Mouse (Mus musculus): ENCODE measurements around the gene Lyl1.
A peak's percentile ranks its signal among the peaks of the same experiment; 100 is the strongest.

The Lyl1 gene

DNA sequence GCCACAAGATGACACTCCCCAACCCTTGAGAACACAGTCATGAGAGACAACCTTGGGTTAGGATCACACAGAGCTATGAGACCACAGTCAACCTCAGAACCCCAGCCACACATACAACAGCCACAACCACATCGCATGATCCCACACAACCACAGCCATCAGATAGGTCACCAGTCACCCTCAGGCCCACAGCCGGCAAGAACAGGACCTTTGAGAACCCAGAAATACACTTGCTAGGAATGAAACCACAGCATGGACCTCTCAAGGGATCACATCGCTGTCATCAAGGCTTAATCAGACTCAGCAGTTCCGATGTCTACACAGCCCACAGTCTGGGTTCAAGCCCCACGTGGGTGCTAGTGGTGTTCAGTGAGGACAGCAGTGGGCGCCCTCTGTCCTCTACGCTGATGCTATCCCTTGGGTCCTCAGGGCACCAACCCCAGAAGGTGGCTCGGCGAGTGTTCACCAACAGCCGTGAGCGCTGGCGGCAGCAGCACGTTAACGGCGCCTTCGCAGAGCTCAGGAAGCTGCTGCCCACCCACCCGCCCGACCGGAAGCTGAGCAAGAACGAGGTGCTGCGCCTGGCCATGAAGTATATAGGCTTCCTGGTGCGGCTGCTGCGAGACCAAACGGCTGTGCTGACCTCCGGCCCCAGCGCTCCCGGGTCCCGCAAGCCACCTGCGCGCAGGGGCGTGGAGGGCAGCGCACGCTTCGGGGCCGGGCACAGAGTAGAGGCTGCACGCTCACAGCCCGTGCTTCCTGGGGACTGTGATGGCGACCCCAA, 2.4 kb downstream of the Lyl1 start:
- DNase-seq (ENCODE audit: low spot score): no peak

DNA sequence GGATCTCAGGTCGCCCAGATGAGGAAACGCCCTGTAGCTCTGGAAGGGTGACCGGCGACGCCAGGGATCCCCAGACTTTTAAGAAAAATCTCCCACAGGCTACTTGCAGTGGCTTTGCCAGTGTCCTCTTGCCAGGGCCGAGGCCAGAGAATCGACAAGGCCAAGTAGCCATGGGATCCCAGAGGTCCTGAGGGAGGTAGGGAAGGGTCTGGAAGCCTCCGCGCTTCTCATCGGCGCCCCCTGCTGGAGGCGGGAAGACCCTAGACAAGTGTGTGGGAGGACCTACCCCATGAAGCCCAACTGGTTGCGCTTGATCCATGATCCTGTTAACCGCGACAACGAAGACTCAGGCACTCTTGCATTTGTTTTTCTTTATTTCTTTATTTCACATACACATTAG, 3.1 kb downstream of the Lyl1 start:
- peak; percentile 83 for DNase-seq (ENCODE audit: low spot score)

GRCm38 (mm10) chr8:84704867-84705831, 3.9 kb downstream of the Lyl1 start:
- peak; percentile 43 for DNase-seq (ENCODE audit: low spot score)

- no peak for DNase-seq (ENCODE audit: low spot score)
Measured at GRCm38 (mm10) chr8:84705960-84706359, 4.7 kb downstream of the Lyl1 start.

DNA sequence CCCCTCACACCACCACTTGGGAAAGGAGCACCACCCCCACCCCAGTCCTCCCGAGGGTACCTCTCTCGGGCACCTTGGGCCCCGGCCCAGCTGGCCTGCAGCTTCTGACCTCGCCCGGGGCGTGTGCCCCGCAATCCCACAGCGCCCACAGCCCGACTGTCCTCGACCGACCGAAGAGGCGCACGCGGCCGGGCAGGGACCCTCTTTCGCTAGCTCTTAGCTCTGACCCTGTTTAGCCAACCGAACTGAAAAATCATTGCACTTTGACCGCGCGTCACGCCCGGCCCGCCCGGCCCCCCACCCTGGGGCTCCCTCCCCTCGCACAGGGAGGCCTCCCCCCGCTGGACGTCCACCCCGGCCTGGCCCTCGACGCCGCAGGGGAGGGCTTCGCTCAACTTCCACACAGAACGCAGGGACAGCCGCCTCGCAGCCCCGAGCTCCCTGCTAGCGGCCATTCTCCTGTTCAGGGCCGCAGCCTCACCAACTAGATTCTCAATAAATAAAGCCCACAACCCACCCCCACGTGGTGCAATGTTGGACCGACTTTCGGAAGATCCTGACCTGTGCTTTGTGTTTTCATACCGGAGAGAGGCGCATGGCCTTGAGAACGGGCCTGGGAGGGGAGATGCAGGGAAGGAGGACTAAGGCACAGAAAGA, 5.5 kb downstream of the Lyl1 start:
- peak; percentile 62 for DNase-seq (ENCODE audit: low spot score)

- peak; percentile 56 for DNase-seq (ENCODE audit: low spot score)
Measured at GRCm38 (mm10) chr8:84707267-84707883, 6.1 kb downstream of the Lyl1 start.

GRCm38 (mm10) chr8:84708071-84708541, 6.8 kb downstream of the Lyl1 start:
- no peak for DNase-seq (ENCODE audit: low spot score)

- peak; percentile 84 for DNase-seq (ENCODE audit: low spot score)
Measured at GRCm38 (mm10) chr8:84708774-84709475, 7.7 kb downstream of the Lyl1 start.

GRCm38 (mm10) chr8:84709931-84710330, 8.7 kb downstream of the Lyl1 start:
- no peak for DNase-seq (ENCODE audit: low spot score)

- DNase-seq (ENCODE audit: low spot score): no peak
Measured at GRCm38 (mm10) chr8:84711312-84711711, 10.1 kb downstream of the Lyl1 start.

DNA sequence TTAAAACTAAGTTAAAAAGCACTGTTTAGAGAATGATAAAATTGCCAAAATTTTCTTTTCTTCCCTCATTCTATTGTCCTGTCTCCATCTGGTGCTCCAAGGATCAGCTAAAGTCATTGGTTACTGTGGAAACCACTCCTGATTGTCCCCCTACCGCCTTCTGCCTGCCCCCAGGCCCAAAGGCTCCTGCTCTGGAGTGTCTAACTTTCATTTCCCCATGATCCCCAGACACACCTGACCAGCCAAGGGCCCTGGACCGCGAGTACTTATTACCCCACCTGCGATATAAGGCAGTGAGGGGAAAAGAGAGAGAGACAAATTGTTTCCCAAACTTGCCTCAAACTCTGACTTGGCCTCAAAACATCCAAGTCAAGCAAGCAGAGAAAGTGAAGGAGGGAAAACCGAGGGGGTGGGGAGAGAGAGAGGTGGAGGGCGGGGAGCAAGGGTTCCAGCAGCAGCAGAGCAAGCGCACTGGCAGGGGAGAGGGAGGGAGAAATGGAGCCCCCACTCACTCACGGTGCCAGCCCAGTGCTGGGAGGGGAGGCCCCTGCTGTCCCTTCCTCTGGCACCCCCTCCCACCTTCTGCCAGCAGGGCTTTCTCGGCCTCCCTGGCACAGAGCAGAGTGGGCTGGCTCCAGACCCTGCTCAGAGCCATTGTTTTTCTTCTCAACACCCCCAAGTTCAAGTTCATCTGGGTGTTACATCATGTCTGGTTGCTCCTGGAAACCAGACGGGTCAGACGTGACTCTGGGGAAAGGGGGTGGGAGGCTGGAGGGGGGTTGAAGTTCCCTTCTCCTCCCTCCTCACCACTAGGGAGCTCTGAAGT, 10.9 kb downstream of the Lyl1 start:
- peak; percentile 70 for DNase-seq (ENCODE audit: low spot score)

DNA sequence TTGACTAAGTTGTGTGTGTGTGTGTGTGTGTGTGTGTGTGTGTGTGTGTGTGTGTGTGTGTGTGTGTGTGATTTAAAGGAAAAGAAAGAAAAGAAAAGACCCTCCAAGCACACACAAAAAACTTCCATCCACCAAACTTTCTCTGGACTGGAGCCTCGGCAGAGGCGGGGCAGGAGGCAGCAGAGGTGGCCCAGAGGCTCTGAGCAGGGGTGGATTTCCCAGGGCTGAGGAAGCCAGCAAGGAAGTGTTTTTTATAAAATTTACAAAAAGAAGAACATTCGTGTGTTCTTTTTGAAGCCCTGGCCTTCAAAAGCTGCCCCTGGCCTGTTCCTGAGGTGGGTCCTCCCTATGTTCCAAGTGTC, 11.5 kb downstream of the Lyl1 start:
- no peak for DNase-seq (ENCODE audit: low spot score)

- no peak for DNase-seq (ENCODE audit: low spot score)
Measured at GRCm38 (mm10) chr8:84713381-84713780, 12.1 kb downstream of the Lyl1 start.

DNA sequence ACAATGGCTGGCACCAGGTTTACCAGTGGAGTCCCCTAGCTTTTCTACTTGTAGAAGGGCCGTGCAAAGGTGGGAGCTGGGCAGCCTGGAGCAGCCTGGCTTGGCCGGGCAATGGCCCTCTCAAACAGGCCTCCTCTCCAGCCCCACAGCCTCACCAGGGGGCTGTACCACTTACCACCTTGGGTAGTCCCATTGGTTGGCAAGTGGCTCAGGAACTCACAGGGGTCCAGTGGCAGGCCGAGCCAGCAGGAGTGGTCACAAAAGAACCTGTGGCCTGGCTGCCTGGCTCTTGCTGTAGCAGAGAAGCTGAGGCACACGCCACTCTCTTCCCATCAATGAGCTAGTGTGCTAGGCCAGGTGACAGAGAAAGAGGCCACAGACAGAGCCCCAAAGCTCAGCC, 12.9 kb downstream of the Lyl1 start:
- no peak for DNase-seq (ENCODE audit: low spot score)

DNA sequence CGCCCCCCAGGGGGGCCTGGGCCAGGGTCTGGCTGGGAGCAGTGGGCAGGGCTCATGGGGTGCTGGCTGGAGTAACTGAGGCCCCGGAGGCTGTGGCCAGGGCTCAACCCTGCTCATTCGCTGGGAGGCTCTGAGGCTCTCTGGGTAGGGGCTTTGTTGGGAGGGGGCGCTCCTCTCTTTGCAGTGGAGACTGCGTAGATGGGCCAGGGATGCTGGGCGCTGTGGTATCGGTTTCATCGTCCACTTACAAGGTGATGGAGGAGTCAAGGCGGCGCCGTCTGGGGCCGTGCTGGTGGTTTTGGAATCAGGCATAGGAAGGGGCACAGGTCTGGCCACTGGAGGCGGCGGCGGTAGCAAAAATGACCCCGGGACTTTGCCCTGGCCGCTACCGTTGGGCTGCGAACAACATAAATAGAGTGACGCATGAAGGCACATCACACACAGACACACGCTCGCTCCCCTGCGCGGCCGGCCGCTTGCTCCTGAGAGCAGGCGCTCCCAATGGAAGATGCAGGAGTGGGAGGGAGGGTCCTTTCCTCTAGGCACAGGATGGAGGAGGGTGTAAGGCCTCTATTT, 14.7 kb downstream of the Lyl1 start:
- no peak for DNase-seq (ENCODE audit: low spot score)

GRCm38 (mm10) chr8:84716790-84717189, 15.5 kb downstream of the Lyl1 start:
- no peak for DNase-seq (ENCODE audit: low spot score)

GRCm38 (mm10) chr8:84718476-84718875, 17.2 kb downstream of the Lyl1 start:
- DNase-seq (ENCODE audit: low spot score): no peak

GRCm38 (mm10) chr8:84718959-84719690, 17.9 kb downstream of the Lyl1 start:
- no peak for DNase-seq (ENCODE audit: low spot score)

- no peak for DNase-seq (ENCODE audit: low spot score)
Measured at GRCm38 (mm10) chr8:84722530-84722849, 21.2 kb downstream of the Lyl1 start.

Data from ovary, postnatal 36 days (tissue).